Mouse (Mus musculus) ovary, postnatal 10 days (tissue): ENCODE results near the gene Serbp1.
"Not testable (repeated sequence)": the region's sequence is repeated elsewhere in the genome, so short reads cannot be mapped to it uniquely, and the experiment has no call there.

Source experiments
- DNase-seq: peaks from one replicate; pipeline ENCODE4 v3.0.0; 2022; ENCODE audit warnings: low spot score

The Serbp1 gene

DNA sequence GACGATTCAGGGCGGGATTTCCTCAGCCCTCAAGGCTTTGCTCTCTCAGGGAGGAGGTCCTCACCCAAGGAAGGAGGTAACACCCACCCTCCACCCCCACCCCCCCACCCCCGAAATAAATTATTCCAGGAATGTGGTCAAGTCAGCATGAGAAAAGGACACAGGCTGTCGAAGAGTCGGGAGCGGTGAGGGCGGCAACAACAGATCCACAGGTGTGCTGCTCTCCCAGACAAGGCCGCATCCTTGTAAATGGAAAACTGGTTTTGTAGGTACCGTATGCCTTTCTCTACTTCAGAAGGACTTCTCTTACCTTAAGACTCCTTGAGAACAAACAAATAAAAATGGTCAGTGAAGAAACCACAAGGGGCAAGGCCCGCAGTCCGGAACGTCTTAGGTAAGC is at the start of gene Serbp1:
Serbp1 (plus strand) TSS at position 200 of the 400 bp plus-strand sequence.
- no peak for DNase-seq

DNA sequence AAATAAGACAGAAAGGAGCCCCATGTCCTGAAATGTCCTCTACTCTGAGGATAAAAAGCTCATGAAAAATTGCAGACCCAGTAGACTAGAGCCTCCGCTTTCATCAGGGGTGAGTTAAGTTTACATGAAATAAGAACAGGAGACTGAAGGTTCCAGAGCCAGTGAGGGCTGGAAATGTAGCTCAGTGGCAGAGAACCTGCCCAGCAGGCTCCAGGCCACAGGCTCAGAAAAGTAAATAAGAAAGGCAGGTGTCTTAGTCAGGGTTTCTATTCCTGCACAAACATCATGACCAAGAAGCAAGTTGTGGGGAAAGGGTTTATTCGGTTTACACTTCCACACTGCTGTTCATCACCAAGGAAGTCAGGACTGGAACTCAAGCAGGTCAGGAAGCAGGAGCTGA is 44.4 kb upstream of the Serbp1 start:
- DNase-seq = no peak

GRCm38 (mm10) chr6:67194606-67195005 is 43.4 kb upstream of the Serbp1 start:
- DNase-seq = no peak

DNA sequence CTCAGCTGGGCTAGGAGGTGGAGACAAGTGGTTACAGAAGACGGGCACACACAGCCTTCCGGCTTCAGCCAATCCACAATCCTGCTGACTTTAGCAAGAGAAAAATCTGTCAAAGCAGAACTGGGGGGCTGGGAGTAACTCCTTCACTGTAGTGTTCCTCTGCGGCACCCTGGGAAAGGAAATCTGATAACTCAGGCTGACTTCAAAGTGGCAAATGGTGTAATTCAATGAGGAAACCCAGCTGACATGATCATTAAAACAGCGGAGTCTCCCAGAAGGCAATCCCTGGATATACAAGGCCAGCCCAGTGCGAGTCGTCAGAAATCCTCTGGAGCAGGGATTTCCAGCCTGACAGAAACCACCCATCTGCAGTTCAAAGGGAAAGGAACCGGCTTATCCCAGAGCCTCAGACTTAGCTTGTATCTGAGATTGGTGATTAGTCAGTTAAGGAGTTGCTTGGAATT is 42.8 kb upstream of the Serbp1 start:
- no peak for DNase-seq

DNA sequence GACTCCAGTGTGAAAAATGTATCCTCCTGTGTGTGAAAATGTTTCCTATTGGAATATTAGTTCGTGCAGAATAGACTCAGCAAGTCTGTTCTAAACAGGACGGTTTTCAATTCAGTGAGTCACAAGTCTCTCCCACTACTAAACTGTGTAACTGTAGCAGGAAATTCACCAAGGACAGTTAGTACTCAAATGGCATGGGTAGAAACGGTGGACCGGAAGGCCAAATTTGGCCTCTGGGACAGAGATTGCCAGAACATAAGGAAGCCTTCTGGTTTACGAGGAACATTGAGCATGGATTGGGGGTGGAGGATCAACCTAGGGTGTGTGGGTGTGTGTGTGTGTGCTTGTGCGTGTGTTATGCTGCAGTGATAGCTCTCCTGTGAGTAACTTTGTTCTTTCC is 41.2 kb upstream of the Serbp1 start:
- no peak for DNase-seq

DNA sequence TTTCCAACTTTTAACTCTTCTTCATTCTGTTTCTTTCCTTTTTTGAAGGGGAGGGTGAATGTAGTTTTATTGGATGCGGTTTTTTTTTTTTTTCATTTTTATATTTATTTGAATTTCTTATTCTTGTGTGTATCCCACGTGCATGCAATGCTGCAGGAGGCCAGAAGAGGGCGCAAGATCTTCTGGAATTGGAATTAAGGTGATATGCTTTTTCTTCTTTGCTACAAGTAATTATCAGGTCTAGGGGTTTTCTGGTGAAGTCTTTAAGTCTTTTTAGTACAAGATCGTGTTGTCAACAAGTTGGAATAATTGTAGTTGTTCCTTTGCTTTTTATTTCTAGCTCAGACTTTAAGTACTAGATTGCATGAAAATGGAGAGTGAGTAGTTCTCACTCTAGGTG is 39.9 kb upstream of the Serbp1 start:
- no peak for DNase-seq

- DNase-seq = no peak
These were observed 37.2 kb upstream of the Serbp1 start for GRCm38 (mm10) chr6:67200715-67201322.

GRCm38 (mm10) chr6:67205081-67206037 is 32.6 kb upstream of the Serbp1 start:
- DNase-seq = no peak

- no peak for DNase-seq
These were observed 25.6 kb upstream of the Serbp1 start for GRCm38 (mm10) chr6:67212362-67212761.

- no peak for DNase-seq
These were observed 24.4 kb upstream of the Serbp1 start for GRCm38 (mm10) chr6:67213429-67214098.

DNA sequence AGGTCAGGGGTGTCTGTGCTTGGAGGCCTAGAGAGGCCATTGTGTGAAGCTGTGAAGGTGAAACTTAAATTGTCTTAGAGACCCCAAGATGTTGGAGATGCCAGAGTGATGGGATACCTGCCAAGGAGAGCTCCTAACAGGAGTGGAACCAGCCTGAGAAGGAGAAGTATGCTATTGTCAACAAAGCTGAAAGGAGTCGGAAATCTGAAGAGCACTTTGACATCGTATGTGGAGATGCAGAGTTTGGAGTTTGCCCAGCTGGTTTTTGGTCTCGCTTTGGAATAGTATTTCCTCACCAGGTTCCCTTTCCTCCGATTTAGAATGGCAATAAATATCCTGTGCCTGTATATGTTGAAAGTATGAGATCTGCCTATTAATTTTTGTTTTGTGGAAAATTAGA is 20.6 kb upstream of the Serbp1 start:
- DNase-seq = no peak

GRCm38 (mm10) chr6:67217846-67218245 is 20.1 kb upstream of the Serbp1 start:
- no peak for DNase-seq

GRCm38 (mm10) chr6:67218566-67218965 is 19.4 kb upstream of the Serbp1 start:
- no peak for DNase-seq

- DNase-seq = not testable (repeated sequence)
These were observed 18.0 kb upstream of the Serbp1 start for GRCm38 (mm10) chr6:67219931-67220330.

GRCm38 (mm10) chr6:67220731-67221130 is 17.2 kb upstream of the Serbp1 start:
- no peak for DNase-seq

- no peak for DNase-seq
These were observed 14.9 kb upstream of the Serbp1 start for GRCm38 (mm10) chr6:67223082-67223481.

DNA sequence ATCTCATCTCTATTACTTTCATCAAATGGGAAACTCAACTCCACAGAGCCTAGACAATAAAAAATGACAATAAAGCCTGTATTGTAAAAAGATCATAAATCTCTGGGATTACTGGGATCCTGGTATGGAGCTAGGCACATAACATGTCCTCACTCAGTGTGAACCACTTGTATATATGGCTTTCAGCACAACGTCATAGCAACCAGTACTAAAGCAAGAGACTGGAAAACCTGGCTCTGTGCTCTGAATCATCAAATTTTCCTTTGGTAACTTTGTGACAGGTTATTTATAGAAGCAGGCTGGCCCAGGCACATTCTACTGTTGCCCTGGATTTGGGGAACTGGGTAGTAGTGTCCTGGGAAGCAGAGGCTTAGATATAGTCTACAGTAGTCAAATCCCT is 14.5 kb upstream of the Serbp1 start:
- no peak for DNase-seq

DNA sequence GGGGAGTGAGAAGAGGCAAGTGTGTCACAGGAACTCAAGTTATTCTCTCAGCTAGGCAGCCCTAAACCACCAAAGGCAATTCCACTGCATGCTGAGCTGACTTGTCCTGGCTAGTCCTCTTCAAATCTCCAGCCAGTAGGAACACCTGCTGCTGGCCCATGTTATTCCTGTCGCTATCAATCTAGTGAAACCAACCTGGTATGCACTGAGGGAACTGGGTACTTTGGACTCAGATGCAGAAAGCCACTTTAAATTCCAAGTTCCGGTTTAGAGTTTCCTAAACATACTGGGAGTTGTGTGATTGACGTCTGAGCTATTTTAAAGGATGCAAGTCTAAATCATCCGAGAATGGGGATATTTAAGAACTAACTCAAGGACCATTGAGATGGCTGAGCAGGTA is 11.7 kb upstream of the Serbp1 start:
- no peak for DNase-seq

- no peak for DNase-seq
These were observed 9.4 kb upstream of the Serbp1 start for GRCm38 (mm10) chr6:67228459-67229107.

DNA sequence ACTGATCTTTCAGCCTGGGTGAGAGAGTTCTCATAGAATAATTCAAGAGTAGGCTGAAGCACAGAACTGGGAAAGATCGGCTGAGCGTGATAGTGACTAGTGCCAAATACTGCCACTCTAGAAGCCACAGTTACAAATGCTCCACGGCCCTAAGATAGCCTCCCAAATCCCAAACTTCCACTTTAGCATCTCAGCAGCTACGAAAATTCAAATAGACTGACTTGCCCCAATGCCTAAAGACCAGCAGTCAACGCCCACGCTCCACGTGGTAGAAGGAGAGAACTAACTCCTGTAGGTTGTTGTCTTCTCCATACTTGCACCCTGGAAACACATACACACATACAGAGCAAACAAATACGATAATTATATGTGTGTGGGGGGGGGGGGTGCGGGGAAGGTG is 8.5 kb upstream of the Serbp1 start:
- no peak for DNase-seq

DNA sequence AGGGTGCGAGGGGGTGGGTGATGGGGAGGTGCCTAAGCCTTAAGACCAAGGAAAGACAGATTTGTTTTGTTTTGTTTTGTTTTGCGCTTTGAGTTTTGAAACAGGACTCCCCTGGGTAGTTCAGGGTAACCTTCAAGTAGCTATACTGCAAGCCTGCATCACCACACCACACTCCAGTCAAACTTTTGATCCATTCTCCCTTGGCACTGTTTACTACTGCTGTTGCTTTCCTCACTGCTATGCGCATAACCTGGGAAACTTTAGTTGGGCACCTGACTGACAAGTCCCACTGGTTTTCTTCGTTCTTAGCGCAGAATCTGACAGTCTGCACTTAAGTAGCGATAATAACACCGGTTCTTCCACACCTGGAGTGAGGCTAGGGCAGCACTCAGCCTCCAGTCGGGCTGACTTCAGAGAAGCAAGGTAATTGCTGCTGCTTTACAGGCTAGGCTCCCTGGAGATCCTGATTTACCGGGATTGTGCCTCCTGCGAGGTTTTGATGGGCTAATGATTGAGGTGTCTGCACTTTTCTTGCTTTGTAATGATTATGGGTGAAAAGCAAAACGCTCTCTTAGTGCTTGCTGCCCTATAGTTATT is 8.0 kb upstream of the Serbp1 start:
- DNase-seq = no peak

GRCm38 (mm10) chr6:67230950-67231349 is 7.0 kb upstream of the Serbp1 start:
- DNase-seq = no peak
